Comparison of ENCODE assay signal across 9 mouse cellular contexts in the genomic region with DNA sequence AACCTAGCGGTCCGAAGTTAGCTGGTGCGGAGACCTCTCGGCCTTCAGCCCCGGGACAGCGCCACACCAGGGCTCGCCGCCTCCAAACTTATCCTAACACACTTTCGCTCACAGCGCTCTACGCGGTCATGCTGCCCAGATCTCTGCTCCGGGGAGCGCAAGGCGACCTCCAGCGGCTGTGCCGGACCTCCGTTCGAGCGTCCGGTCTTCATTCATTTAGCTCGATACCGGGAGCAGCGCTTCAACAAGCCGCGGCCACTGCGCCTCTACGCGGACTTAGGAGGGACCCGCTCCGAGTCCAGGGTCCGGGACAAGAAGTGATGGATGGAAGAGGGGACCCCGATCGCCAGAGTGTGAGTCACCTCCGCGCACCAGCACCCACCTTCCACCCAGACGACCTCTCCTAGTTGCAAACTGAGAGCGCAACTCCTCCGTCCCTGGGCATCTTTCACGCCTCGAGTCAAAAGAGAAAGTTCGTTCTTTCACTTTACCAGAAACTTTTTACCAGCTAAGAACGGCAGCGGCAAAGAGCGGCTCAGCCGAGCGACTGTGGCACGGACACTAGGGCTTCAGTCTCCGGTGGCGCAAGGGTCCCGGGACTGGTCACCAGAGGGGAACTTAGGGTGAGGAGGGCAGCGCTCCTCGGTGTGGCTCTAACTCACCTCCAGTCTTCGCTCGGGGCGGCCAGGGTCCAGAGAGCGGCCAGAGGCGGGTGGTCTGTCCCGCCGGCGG. TPM values are rescaled to one million over a fixed set of nuclear protein-coding genes. Genes with fewer than 3 reads are reported as not detected.
DNase-seq lines count a peak whose midpoint lies in the region; ATAC-seq lines count a peak whose summit lies in the region.
"Had no signal": no experiment of that assay in that cellular context is flagged by ENCODE, and none has a peak within 500 bp of the region (broad histone marks: within the 10 kb centered on the region; RNA-seq: fewer than 3 reads in every experiment).

No protein-coding gene starts in this region.

- peak overlapping the region; percentile 46 for H3K4me3 ChIP-seq in embryonic facial prominence, embryonic 11.5 days (ENCODE audit: low read depth, low read length)
- H3K4me3 ChIP-seq in heart, embryonic 12.5 days: peak overlapping the region; percentile 75
- H3K4me3 ChIP-seq in kidney, embryonic 14.5 days (ENCODE audit: low read length): peak overlapping the region; percentile 60
- peak overlapping the region; percentile 60 for H3K4me3 ChIP-seq in lung, embryonic 15.5 days
- peak overlapping the region; percentile 45 for H3K4me3 ChIP-seq in neural tube, embryonic 15.5 days (replicated peaks)

- H3K4me1 ChIP-seq in embryonic facial prominence, embryonic 11.5 days (ENCODE audit: control insufficient read depth, insufficient read depth, low read length): peaks cover 5% of the 10 kb centered on the region
- peaks cover 71% of the 10 kb centered on the region for H3K4me1 ChIP-seq in heart, embryonic 12.5 days (replicated peaks)
- peaks cover 49% of the 10 kb centered on the region for H3K4me1 ChIP-seq in kidney, embryonic 14.5 days (ENCODE audit: control insufficient read depth, insufficient read depth, low read length)
- peaks cover 59% of the 10 kb centered on the region for H3K4me1 ChIP-seq in lung, embryonic 15.5 days
- peaks cover 64% of the 10 kb centered on the region for H3K4me1 ChIP-seq in neural tube, embryonic 15.5 days

- H3K9ac ChIP-seq in embryonic facial prominence, embryonic 11.5 days (replicated peaks; ENCODE audit: low read length): peak overlapping the region; percentile 23
- H3K9ac ChIP-seq in heart, embryonic 12.5 days: peak overlapping the region; percentile 90
- peak overlapping the region; percentile 65 for H3K9ac ChIP-seq in kidney, embryonic 14.5 days (ENCODE audit: low read depth, low read length)
- peak overlapping the region; percentile 55 for H3K9ac ChIP-seq in lung, embryonic 15.5 days
- peak overlapping the region; percentile 47 for H3K9ac ChIP-seq in neural tube, embryonic 15.5 days (replicated peaks)

- H3K36me3 ChIP-seq in embryonic facial prominence, embryonic 11.5 days (replicated peaks; ENCODE audit: control insufficient read depth, insufficient read depth, low read depth, low read length): no peaks in the 10 kb centered on the region
- H3K36me3 ChIP-seq in heart, embryonic 12.5 days: no peaks in the 10 kb centered on the region
- H3K36me3 ChIP-seq in kidney, embryonic 14.5 days (ENCODE audit: control insufficient read depth, insufficient read depth, low read length): no peaks in the 10 kb centered on the region
- H3K36me3 ChIP-seq in lung, embryonic 15.5 days: no peaks in the 10 kb centered on the region
- no peaks in the 10 kb centered on the region for H3K36me3 ChIP-seq in neural tube, embryonic 15.5 days

- DNase-seq in A20 (ENCODE audit: low read depth, low spot score): peak; percentile 84
- DNase-seq in adrenal gland, adult 2 months: peak; percentile 85
- peak; percentile 63 for DNase-seq in embryonic facial prominence, embryonic 11.5 days (ENCODE audit: low spot score)
- peak; percentile 88 for DNase-seq in yolk sac, embryonic 10.5 days (ENCODE audit: low spot score)

- no peak overlapping the region for H3K27ac ChIP-seq in embryonic facial prominence, embryonic 11.5 days (replicated peaks; ENCODE audit: low read depth, low read length)
- peak overlapping the region; percentile 90 for H3K27ac ChIP-seq in heart, embryonic 12.5 days (ENCODE audit: poor library complexity, severe bottlenecking)
- H3K27ac ChIP-seq in kidney, embryonic 14.5 days (ENCODE audit: low read depth, low read length): peak overlapping the region; percentile 62; the same call in 1 of the 2 replicates
- peak overlapping the region; percentile 86 for H3K27ac ChIP-seq in lung, embryonic 15.5 days
- peak overlapping the region; percentile 56; the same call in 1 of the 2 replicates for H3K27ac ChIP-seq in neural tube, embryonic 15.5 days (replicated peaks)

- H3K9me3 ChIP-seq in embryonic facial prominence, embryonic 11.5 days (replicated peaks; ENCODE audit: control insufficient read depth, low read length): no peaks in the 10 kb centered on the region
- H3K9me3 ChIP-seq in heart, embryonic 12.5 days (replicated peaks): no peaks in the 10 kb centered on the region
- no peaks in the 10 kb centered on the region for H3K9me3 ChIP-seq in kidney, embryonic 14.5 days (ENCODE audit: control insufficient read depth, low read length)
- H3K9me3 ChIP-seq in lung, embryonic 15.5 days: no peaks in the 10 kb centered on the region
- H3K9me3 ChIP-seq in neural tube, embryonic 15.5 days (replicated peaks): no peaks in the 10 kb centered on the region

- ATAC-seq in embryonic facial prominence, embryonic 11.5 days (replicated peaks; ENCODE audit: insufficient number of reproducible peaks, low FRiP score, low TSS enrichment, low read depth): peak; percentile 53; the same call in 1 of the 2 replicates
- ATAC-seq in heart, embryonic 12.5 days (ENCODE audit: insufficient number of reproducible peaks, low FRiP score): peak; percentile 39
- ATAC-seq in kidney, embryonic 14.5 days (ENCODE audit: low FRiP score, low TSS enrichment): peak; percentile 40; the same call in 1 of the 2 replicates
- peak; percentile 5; the same call in 1 of the 2 replicates for ATAC-seq in lung, embryonic 15.5 days (ENCODE audit: borderline replicate concordance, extremely low read depth, low FRiP score, low TSS enrichment)
- ATAC-seq in neural tube, embryonic 15.5 days (ENCODE audit: low FRiP score): peak; percentile 16; the same call in 1 of the 2 replicates

- peaks cover 20% of the 10 kb centered on the region for H3K27me3 ChIP-seq in embryonic facial prominence, embryonic 11.5 days (ENCODE audit: control insufficient read depth, insufficient read depth, low read length)
- peaks cover 3% of the 10 kb centered on the region; the same call in 1 of the 2 replicates for H3K27me3 ChIP-seq in heart, embryonic 12.5 days (replicated peaks)
- peaks cover 48% of the 10 kb centered on the region for H3K27me3 ChIP-seq in kidney, embryonic 14.5 days (ENCODE audit: control insufficient read depth, insufficient read depth, low read length)
- H3K27me3 ChIP-seq in lung, embryonic 15.5 days: peaks cover 47% of the 10 kb centered on the region
- H3K27me3 ChIP-seq in neural tube, embryonic 15.5 days (replicated peaks): peaks cover 94% of the 10 kb centered on the region

- peak overlapping the region; percentile 96 for H3K4me2 ChIP-seq in embryonic facial prominence, embryonic 11.5 days (ENCODE audit: low read depth, low read length)
- peak overlapping the region; percentile 90 for H3K4me2 ChIP-seq in heart, embryonic 12.5 days
- peak overlapping the region; percentile 96 for H3K4me2 ChIP-seq in kidney, embryonic 14.5 days (replicated peaks; ENCODE audit: low read depth, low read length)
- peak overlapping the region; percentile 99 for H3K4me2 ChIP-seq in lung, embryonic 15.5 days
- peak overlapping the region; percentile 99 for H3K4me2 ChIP-seq in neural tube, embryonic 15.5 days

- WGBS in embryonic facial prominence, embryonic 11.5 days: under 1% methylated on average over 61 of the region's 61 CpGs
- WGBS in heart, embryonic 12.5 days: under 1% methylated on average over 61 of the region's 61 CpGs
- whole genome bisulfite sequencing in kidney, embryonic 14.5 days: under 1% methylated on average over 61 of the region's 61 CpGs
- under 1% methylated on average over 61 of the region's 61 CpGs for WGBS in lung, embryonic 15.5 days
- under 1% methylated on average over 61 of the region's 61 CpGs for WGBS in neural tube, embryonic 15.5 days

RNA-seq across cellular contexts. Expression of a gene that starts 18.0 kb away (rescaled TPM):
- total RNA-seq in adrenal gland, adult 2 months (2021): not detected
- polyA plus RNA-seq in adrenal gland, adult 2 months (2012; rRNA removed): not detected in 2 replicates
- polyA plus RNA-seq in embryonic facial prominence, embryonic 11.5 days (2014; fragmentation: Nextera tagmentation; extraction: Ambion mirVana): not detected in 2 replicates
- polyA plus RNA-seq in heart, embryonic 12.5 days (2016; fragmentation: Nextera tagmentation; extraction: Ambion mirVana): not detected in 2 replicates
- not detected in 2 replicates for polyA plus RNA-seq in kidney, embryonic 14.5 days (2014; fragmentation: Nextera tagmentation; extraction: Ambion mirVana)
- not detected in 2 replicates for polyA plus RNA-seq in lung, embryonic 15.5 days (2015; fragmentation: Nextera tagmentation; extraction: Ambion mirVana)
- polyA plus RNA-seq in neural tube, embryonic 15.5 days (2015; fragmentation: Nextera tagmentation; extraction: Ambion mirVana): not detected in 2 replicates
- total RNA-seq: adrenal gland, postnatal 4 days had no signal

RNA-seq across cellular contexts. Expression of a gene that starts 35.2 kb away (rescaled TPM):
- total RNA-seq in adrenal gland, adult 2 months (2021): 1 to 10 TPM; 3.0 to 3.6 TPM
- 1.1 and 2.8 TPM in 2 replicates for polyA plus RNA-seq in adrenal gland, adult 2 months (2012; rRNA removed)
- polyA plus RNA-seq in embryonic facial prominence, embryonic 11.5 days (2014; fragmentation: Nextera tagmentation; extraction: Ambion mirVana): 2.1 and 2.4 TPM in 2 replicates
- polyA plus RNA-seq in heart, embryonic 12.5 days (2016; fragmentation: Nextera tagmentation; extraction: Ambion mirVana): 17.0 and 17.6 TPM in 2 replicates
- 2.1 and 2.3 TPM in 2 replicates for polyA plus RNA-seq in kidney, embryonic 14.5 days (2014; fragmentation: Nextera tagmentation; extraction: Ambion mirVana)
- 4.1 and 4.3 TPM in 2 replicates for polyA plus RNA-seq in lung, embryonic 15.5 days (2015; fragmentation: Nextera tagmentation; extraction: Ambion mirVana)
- 1.8 and 1.9 TPM in 2 replicates for polyA plus RNA-seq in neural tube, embryonic 15.5 days (2015; fragmentation: Nextera tagmentation; extraction: Ambion mirVana)

Comparison
In these comparisons a context has a peak if more than half of its experiments do, and no peak if none do; other contexts are left out.
1. H3K9ac ChIP-seq: peak in every context shown above with its lines; median percentile 90 in heart, embryonic 12.5 days; 65 in kidney, embryonic 14.5 days; 55 in lung, embryonic 15.5 days; 47 in neural tube, embryonic 15.5 days; 23 in embryonic facial prominence, embryonic 11.5 days.